Mouse (Mus musculus) thymus, adult 2 months (tissue): ENCODE data around the gene 1110065P20Rik.

ENCODE experiments used
- CTCF ChIP-seq: fragments of 200-500 bp; IDR thresholded peaks from 2 replicates; pipeline ENCODE4 v1.5.1; 2012; ENCODE audit warnings: mild to moderate bottlenecking, control low read depth, low read length, moderate library complexity, borderline replicate concordance; ENCODE audit not compliant: control insufficient read depth, poor library complexity, insufficient read depth; ENCODE audit errors: extremely low read depth
- POLR2A ChIP-seq: fragments of 200-500 bp; IDR thresholded peaks from 2 replicates; pipeline ENCODE4 v1.6.1; 2012; ENCODE audit warnings: mild to moderate bottlenecking, low read length, control low read depth, moderate library complexity; ENCODE audit not compliant: control insufficient read depth, poor library complexity, insufficient read depth; ENCODE audit errors: extremely low read depth

DNA sequence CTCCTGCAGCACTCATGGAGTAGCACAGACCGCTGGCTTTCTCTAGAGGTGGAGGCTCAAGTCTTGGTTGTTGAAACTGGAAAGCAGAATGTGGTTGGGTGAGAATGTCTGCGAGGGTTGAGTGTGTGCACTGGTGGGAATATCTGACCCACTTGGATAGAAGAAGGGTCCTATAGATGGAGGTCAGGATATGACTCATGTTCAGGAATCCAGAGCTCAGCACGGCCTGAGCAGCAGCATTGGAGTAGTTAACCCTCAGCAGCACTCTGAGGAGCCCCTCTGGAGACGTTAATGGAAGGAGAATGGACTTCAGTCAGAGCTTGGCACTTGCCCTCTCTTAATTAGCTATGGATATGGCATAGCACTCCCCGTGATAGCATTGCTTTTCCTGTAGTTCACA lies 21.3 kb downstream of the 1110065P20Rik start:
- TF ChIP-seq CTCF: no peak
- no peak for TF ChIP-seq POLR2A
